Mouse (Mus musculus) bone marrow macrophage, adult 2 months (primary cell): ENCODE measurements around the gene Abcd3.

Source experiments
- CTCF ChIP-seq: IDR thresholded peaks from 2 replicates; pipeline ENCODE4 v1.5.1; 2012; ENCODE audit warnings: low read depth, mild to moderate bottlenecking, low read length, moderate library complexity
- POLR2A ChIP-seq: IDR thresholded peaks from 2 replicates; pipeline ENCODE4 v1.6.1; 2012; ENCODE audit warnings: mild to moderate bottlenecking, low read depth, low read length, borderline replicate concordance

DNA sequence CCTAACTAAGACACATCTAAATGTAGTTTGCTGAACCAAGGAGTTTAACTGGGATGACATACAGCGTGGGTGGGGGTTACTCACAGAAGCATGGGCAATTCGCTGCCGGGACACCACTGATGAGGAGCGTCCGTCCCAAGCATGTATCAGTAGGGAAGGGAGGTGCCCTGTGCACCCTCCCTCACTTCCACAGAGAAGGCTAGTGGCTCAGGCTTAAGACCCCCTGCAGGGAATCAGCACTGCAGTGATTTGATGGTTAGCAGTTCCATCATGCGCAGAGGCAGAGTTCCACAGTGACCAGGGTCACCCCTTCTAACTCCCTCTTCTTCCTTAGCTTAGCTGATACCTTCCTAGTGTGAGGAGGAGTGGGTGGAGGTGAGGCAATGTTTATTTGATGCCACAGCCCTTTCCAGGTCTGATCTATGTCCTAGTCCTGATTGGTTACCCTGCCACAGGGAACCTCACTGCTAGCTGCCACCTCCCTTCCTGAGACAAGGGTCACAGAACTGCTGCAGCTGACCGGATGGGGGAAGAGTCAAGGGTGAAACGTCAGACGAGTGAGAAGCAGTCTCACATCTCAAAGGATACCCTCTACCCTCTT lies 76.3 kb downstream of the Abcd3 start:
- TF ChIP-seq CTCF: no peak
- no peak for TF ChIP-seq POLR2A
